Mouse (Mus musculus) liver, adult 2 months (tissue): ENCODE results near the gene Lrch3.

Experiments used
- CTCF ChIP-seq: fragments of 200-500 bp; IDR thresholded peaks from 2 replicates; pipeline ENCODE4 v1.5.1; 2011; ENCODE audit warnings: low read depth, low read length, control low read depth
- POLR2A ChIP-seq: fragments of 200-500 bp; IDR thresholded peaks from 2 replicates; pipeline ENCODE4 v1.6.1; 2011; ENCODE audit warnings: low read length, control low read depth; ENCODE audit not compliant: insufficient read depth; ENCODE audit errors: extremely low read depth

- no peak for TF ChIP-seq POLR2A
- TF ChIP-seq CTCF, result no peak
Measured at GRCm38 (mm10) chr16:32937358-32937757, 23.5 kb downstream of the Lrch3 start.
